Mouse (Mus musculus) MEL (cell line): Measurements from ENCODE around the gene Nomo1.

Source experiments
- BHLHE40 ChIP-seq: IDR thresholded peaks from 2 replicates; pipeline ENCODE4 v1.6.1; 2012; ENCODE audit warnings: low read depth, mild to moderate bottlenecking, inconsistent platforms, low read length, improper control_type of control experiment, borderline replicate concordance
- CTCF ChIP-seq, 3 experiments: IDR thresholded peaks in 2 of 3; conservative IDR thresholded peaks in 1 of 3; 2 replicates each; pipeline ENCODE4 v1.5.1; 2011 to 2012; ENCODE audit warnings: low read length in 3 of 3, low read depth in 2 of 3, mild to moderate bottlenecking in 2 of 3, improper control_type of control experiment in 1 of 3, inconsistent platforms in 1 of 3, mixed read lengths in 1 of 3, moderate library complexity in 1 of 3; ENCODE audit not compliant: control insufficient read depth in 1 of 3, insufficient read depth in 1 of 3, poor library complexity in 1 of 3, severe bottlenecking in 1 of 3
- MAFK ChIP-seq: IDR thresholded peaks from 2 replicates; pipeline ENCODE4 v1.6.1; 2011; ENCODE audit warnings: low read depth, mild to moderate bottlenecking, low read length, improper control_type of control experiment, borderline replicate concordance
- MXI1 ChIP-seq: IDR thresholded peaks from 2 replicates; pipeline ENCODE4 v1.6.1; 2011; ENCODE audit warnings: mild to moderate bottlenecking, low read depth, low read length, improper control_type of control experiment
- NELFE ChIP-seq: IDR thresholded peaks from 2 replicates; pipeline ENCODE4 v1.6.1; 2011; ENCODE audit warnings: low read depth, low read length, improper control_type of control experiment
- POLR2A ChIP-seq, 2 experiments: IDR thresholded peaks; 2 replicates each; pipeline ENCODE4 v1.6.1; 2011 to 2012; ENCODE audit warnings: low read length in 2 of 2, mild to moderate bottlenecking in 2 of 2, control low read depth in 1 of 2, improper control_type of control experiment in 1 of 2, low read depth in 1 of 2, moderate library complexity in 1 of 2; ENCODE audit not compliant: control insufficient read depth in 1 of 2, insufficient read depth in 1 of 2, poor library complexity in 1 of 2
- RAD21 ChIP-seq: IDR thresholded peaks from 2 replicates; pipeline ENCODE4 v1.6.1; 2011; ENCODE audit warnings: mild to moderate bottlenecking, low read depth, low read length, improper control_type of control experiment
- RCOR1 ChIP-seq: IDR thresholded peaks from 2 replicates; pipeline ENCODE4 v1.6.1; 2012; ENCODE audit warnings: low read depth, mild to moderate bottlenecking, inconsistent platforms, low read length, improper control_type of control experiment
- SIN3A ChIP-seq: IDR thresholded peaks from 2 replicates; pipeline ENCODE4 v1.6.1; 2012; ENCODE audit warnings: low read length, improper control_type of control experiment, inconsistent platforms
- TAL1 ChIP-seq: IDR thresholded peaks from 2 replicates; pipeline ENCODE4 v1.6.1; 2012; ENCODE audit warnings: mild to moderate bottlenecking, inconsistent platforms, low read length, moderate library complexity, mixed read lengths

- TF ChIP-seq MXI1 (no peak), POLR2A (IDR thresholded peaks at IDR 0.05; ENCODE audit: control insufficient read depth in 1 of 2, insufficient read depth in 1 of 2, low read depth in 1 of 2, low read length in 2 of 2, poor library complexity in 1 of 2) (no peak), NELFE (no peak), TAL1 (no peak), RCOR1 (no peak), MAFK (no peak), RAD21 (no peak), CTCF (IDR thresholded peaks at IDR 0.05 in 2 of 3, conservative IDR thresholded peaks at IDR 0.05 in 1 of 3; ENCODE audit: control insufficient read depth in 1 of 3, insufficient read depth in 1 of 3, low read depth in 2 of 3, low read length in 3 of 3, poor library complexity in 1 of 3, severe bottlenecking in 1 of 3) (no peak), BHLHE40 (no peak), SIN3A (no peak)
Measured at GRCm38 (mm10) chr7:46131806-46132205, 98.3 kb downstream of the Nomo1 start.
